Mouse (Mus musculus): ENCODE measurements around the gene Afg1l.

GRCm38 (mm10) chr10:42275871-42276501, 202.4 kb downstream of the Afg1l start:
- TF ChIP-seq CTCF (IDR thresholded peaks at IDR 0.05; ENCODE audit: low read depth, low read length) (no peak), POLR2AphosphoS5 (IDR thresholded peaks at IDR 0.05; ENCODE audit: insufficient replicate concordance, low read depth, low read length) (no peak), GATA1 (IDR thresholded peaks at IDR 0.05; ENCODE audit: borderline replicate concordance, low read length) (no peak), TAL1 (conservative IDR thresholded peaks at IDR 0.05; ENCODE audit: low read depth, low read length) (no peak), GATA2 (IDR thresholded peaks at IDR 0.05; ENCODE audit: borderline replicate concordance, low read depth, low read length) (no peak)

All from G1E (cell line).